Mouse (Mus musculus) cerebellum, adult 2 months (tissue): ENCODE measurements around the gene Fst. TPM values are rescaled to one million over a fixed set of nuclear protein-coding genes. Genes with fewer than 3 reads are reported as not detected.

Experiments
- DNase-seq, 2 experiments: peaks; one replicate each; pipeline ENCODE4 v3.0.0; 2021
- H3K27ac ChIP-seq: fragments of 200-500 bp; 2 replicates; pipeline ENCODE4 v1.5.1; 2012; ENCODE audit warnings: low read length, control low read depth, inconsistent platforms; ENCODE audit not compliant: insufficient read depth
- H3K27me3 ChIP-seq: fragments of 200-500 bp; 2 replicates; pipeline ENCODE4 v1.6.1; 2012; ENCODE audit warnings: inconsistent platforms, mild to moderate bottlenecking, low read length, moderate library complexity; ENCODE audit not compliant: control insufficient read depth, insufficient read depth
- H3K4me1 ChIP-seq: fragments of 200-500 bp; 2 replicates; pipeline ENCODE4 v1.6.1; 2011; ENCODE audit warnings: low read length; ENCODE audit not compliant: control insufficient read depth, insufficient read depth
- H3K4me3 ChIP-seq: fragments of 200-500 bp; replicated peaks from 2 replicates; pipeline ENCODE3; 2011; ENCODE audit warnings: mild to moderate bottlenecking, low read depth, low read length, control low read depth; ENCODE audit not compliant: insufficient read depth
- CTCF ChIP-seq: fragments of 200-500 bp; IDR thresholded peaks from 2 replicates; pipeline ENCODE4 v1.5.1; 2011; ENCODE audit warnings: low read depth, mild to moderate bottlenecking, control low read depth, low read length, moderate library complexity, borderline replicate concordance; ENCODE audit not compliant: insufficient read depth
- POLR2A ChIP-seq: fragments of 200-500 bp; IDR thresholded peaks from 2 replicates; pipeline ENCODE4 v1.6.1; 2011; ENCODE audit warnings: low read length, control low read depth, borderline replicate concordance; ENCODE audit not compliant: insufficient read depth
- WGBS: fragments of 180-500 bp; shearing (Covaris S2); methylation state at CpG from one replicate; pipeline ENCODE4 v1.1.7; 2018; 5-methylcytosine and 5-hydroxymethylcytosine counted together
- polyA plus RNA-seq: library from polyadenylated mRNA; depleted of rRNA; stranded (reverse); fragments of >200 nt; gene quantifications from 2 replicates; pipeline ENCODE4 v1.2.3, GENCODE M21; 2012; rRNA removed

Fst gene
- polyA plus RNA-seq, 1 experiment, result 0.79 TPM

DNA sequence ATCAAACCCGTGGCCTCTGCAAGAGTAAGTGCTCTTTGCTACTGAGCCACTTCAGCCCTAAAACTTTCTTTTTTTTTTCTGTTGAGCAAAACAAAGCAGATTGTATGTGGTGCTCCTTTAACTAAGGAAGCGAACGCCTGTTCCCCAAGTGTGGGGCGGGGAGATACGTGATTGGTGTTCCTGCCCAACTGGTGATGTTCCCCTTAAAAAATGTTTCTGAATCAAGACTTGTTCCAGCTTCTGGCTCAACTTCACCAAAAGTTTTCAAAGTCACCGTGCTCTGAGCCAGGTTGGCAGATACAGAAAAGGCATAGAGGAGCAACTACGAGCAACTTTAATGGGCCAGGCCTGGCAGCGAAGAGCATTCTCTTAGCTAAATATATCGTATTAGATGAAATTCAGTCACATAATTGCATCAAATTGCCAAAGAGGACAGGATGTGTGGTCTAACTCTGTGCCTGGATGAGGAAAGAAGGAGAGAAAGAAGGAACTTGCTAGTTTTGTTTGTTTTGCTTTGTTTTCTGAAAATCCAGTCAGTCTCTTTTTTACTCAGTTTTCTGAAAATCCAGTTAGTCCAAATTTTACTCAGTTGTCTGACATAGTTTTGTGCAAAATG is 53.5 kb downstream of the Fst start:
- Histone ChIP-seq H3K4me1 (no peaks in the 10 kb centered on the region), H3K27me3 (no peaks in the 10 kb centered on the region), H3K4me3 (no peak overlapping the region), H3K27ac (no peak overlapping the region)
- no peak for DNase-seq
- WGBS, result 82% methylated on average over 9 of the region's 9 CpGs
- TF ChIP-seq POLR2A (no peak), CTCF (no peak)

Other genes starting within 250 kb of the Fst start
- 156 and 161 TPM in 2 replicates for gene Ndufs4, start 70.7 kb downstream of the Fst start, polyA plus RNA-seq